Mouse (Mus musculus): ENCODE results near the gene Shank3.

GRCm38 (mm10) chr15:89585631-89586030 lies 86.2 kb downstream of the Shank3 start:
- no peak for TF ChIP-seq CTCF (IDR thresholded peaks at IDR 0.05; ENCODE audit: extremely low read depth, insufficient read length, insufficient replicate concordance, low read depth, low read length)
- no peak for TF ChIP-seq POLR2A (IDR thresholded peaks at IDR 0.05; ENCODE audit: low read depth, low read length)
